In genomic region chr1:23335726-23336363, GRCm38 (mm10) we compare ENCODE assay signal across 19 mouse cellular contexts.
DNase-seq lines count a peak whose midpoint lies in the region; ATAC-seq lines count a peak whose summit lies in the region.
"Had no signal": no experiment of that assay in that cellular context is flagged by ENCODE, and none has a peak within 500 bp of the region (broad histone marks: within the 10 kb centered on the region; RNA-seq: fewer than 3 reads in every experiment).

No protein-coding gene starts in this region.

- 86% methylated on average over 13 of the region's 13 CpGs for WGBS in embryonic facial prominence, embryonic 14.5 days
- 89% methylated on average over 13 of the region's 13 CpGs for WGBS in embryonic facial prominence, embryonic 10.5 days
- WGBS in liver, embryonic 15.5 days (ENCODE audit: insufficient replicate concordance): 64% methylated on average over 13 of the region's 13 CpGs

- no peaks in the 10 kb centered on the region for H3K4me1 ChIP-seq in embryonic facial prominence, embryonic 14.5 days (ENCODE audit: control insufficient read depth, insufficient read depth, low read length)
- no peaks in the 10 kb centered on the region for H3K4me1 ChIP-seq in embryonic facial prominence, embryonic 10.5 days
- H3K4me1 ChIP-seq in liver, embryonic 15.5 days (replicated peaks): peaks cover 32% of the 10 kb centered on the region
- H3K4me1 ChIP-seq: embryonic facial prominence, embryonic 13.5 days; lung, embryonic 15.5 days had no signal

- no peaks in the 10 kb centered on the region for H3K9me3 ChIP-seq in embryonic facial prominence, embryonic 14.5 days (ENCODE audit: control insufficient read depth, low read length)
- H3K9me3 ChIP-seq in embryonic facial prominence, embryonic 10.5 days: no peaks in the 10 kb centered on the region
- H3K9me3 ChIP-seq in liver, embryonic 15.5 days (replicated peaks): no peaks in the 10 kb centered on the region
- H3K9me3 ChIP-seq: embryonic facial prominence, embryonic 13.5 days; lung, embryonic 15.5 days had no signal

- H3K36me3 ChIP-seq in embryonic facial prominence, embryonic 14.5 days (ENCODE audit: control insufficient read depth, insufficient read depth, low read length): no peaks in the 10 kb centered on the region
- no peaks in the 10 kb centered on the region for H3K36me3 ChIP-seq in embryonic facial prominence, embryonic 10.5 days (replicated peaks)
- no peaks in the 10 kb centered on the region for H3K36me3 ChIP-seq in liver, embryonic 15.5 days (replicated peaks)
- H3K36me3 ChIP-seq: embryonic facial prominence, embryonic 13.5 days; lung, embryonic 15.5 days had no signal

- H3K27ac ChIP-seq in embryonic facial prominence, embryonic 14.5 days (replicated peaks; ENCODE audit: low read depth, low read length): no peak overlapping the region
- no peak overlapping the region for H3K27ac ChIP-seq in embryonic facial prominence, embryonic 10.5 days (replicated peaks)
- peak overlapping the region; percentile 91 for H3K27ac ChIP-seq in liver, embryonic 15.5 days (replicated peaks)
- H3K27ac ChIP-seq: embryonic facial prominence, embryonic 13.5 days; lung, embryonic 15.5 days had no signal

- H3K4me3 ChIP-seq in embryonic facial prominence, embryonic 14.5 days (ENCODE audit: low read depth, low read length): no peak overlapping the region
- no peak overlapping the region for H3K4me3 ChIP-seq in embryonic facial prominence, embryonic 10.5 days
- peak overlapping the region; percentile 21; the same call in 1 of the 2 replicates for H3K4me3 ChIP-seq in liver, embryonic 15.5 days (replicated peaks)
- H3K4me3 ChIP-seq: embryonic facial prominence, embryonic 13.5 days; lung, embryonic 15.5 days had no signal

- no peak overlapping the region for H3K9ac ChIP-seq in embryonic facial prominence, embryonic 14.5 days (ENCODE audit: low read depth, low read length)
- H3K9ac ChIP-seq in liver, embryonic 15.5 days: peak overlapping the region; percentile 37; the same call in 1 of the 2 replicates
- H3K9ac ChIP-seq: embryonic facial prominence, embryonic 13.5 days; forebrain, postnatal 0 days; lung, embryonic 15.5 days had no signal

- intact Hi-C loops in gastrocnemius, postnatal 14 days (cut with DNase I; ENCODE audit: low total_unique reads): no loop called here

- peak; percentile 15 for DNase-seq in embryonic facial prominence, embryonic 14.5 days (ENCODE audit: low spot score)
- no peak for DNase-seq in embryonic facial prominence, embryonic 10.5 days (ENCODE audit: low spot score)
- DNase-seq in testis, postnatal 14 days (ENCODE audit: low spot score): peak; percentile 26
- DNase-seq in testis, postnatal 10 days (ENCODE audit: low spot score): no peak
- DNase-seq in gastrocnemius, postnatal 14 days: no peak
- no peak for DNase-seq in ovary, adult 18-20 months (ENCODE audit: low spot score)
- no peak for DNase-seq in cerebellum, adult 11 months
- DNase-seq: adrenal gland, postnatal 10 days; cerebellum, postnatal 36 days; forebrain, postnatal 0 days; heart, adult 18-20 months; kidney, postnatal 10 days; left cerebral cortex, postnatal 4 days; right cerebral cortex, adult 18-20 months; thymus, postnatal 14 days had no signal

- no peak for ATAC-seq in embryonic facial prominence, embryonic 14.5 days (ENCODE audit: low read depth)
- peak; percentile 95 for ATAC-seq in liver, embryonic 15.5 days (ENCODE audit: insufficient read depth)
- ATAC-seq: forebrain, postnatal 0 days; inflammation-experienced regulatory T-cells, adult 6 months had no signal

- no peaks in the 10 kb centered on the region for H3K27me3 ChIP-seq in embryonic facial prominence, embryonic 14.5 days (replicated peaks; ENCODE audit: control insufficient read depth, insufficient read depth, low read length)
- no peaks in the 10 kb centered on the region for H3K27me3 ChIP-seq in embryonic facial prominence, embryonic 10.5 days (replicated peaks; ENCODE audit: low read depth, poor library complexity, severe bottlenecking)
- no peaks in the 10 kb centered on the region for H3K27me3 ChIP-seq in liver, embryonic 15.5 days
- H3K27me3 ChIP-seq: embryonic facial prominence, embryonic 13.5 days; lung, embryonic 15.5 days had no signal

- H3K4me2 ChIP-seq in embryonic facial prominence, embryonic 14.5 days (ENCODE audit: low read depth, low read length): no peak overlapping the region
- H3K4me2 ChIP-seq in liver, embryonic 15.5 days: peak overlapping the region; percentile 66
- H3K4me2 ChIP-seq: embryonic facial prominence, embryonic 13.5 days; lung, embryonic 15.5 days had no signal

Comparison
In these comparisons a context has a peak if more than half of its experiments do, and no peak if none do; other contexts are left out.
1. DNase-seq: peak in embryonic facial prominence, embryonic 14.5 days (single experiment) and testis, postnatal 14 days (single experiment); none in embryonic facial prominence, embryonic 10.5 days (single experiment), testis, postnatal 10 days (single experiment), gastrocnemius, postnatal 14 days (single experiment), ovary, adult 18-20 months (single experiment) and cerebellum, adult 11 months (single experiment).